ENCODE assay signal across 36 mouse cellular contexts in genomic region chr9:22075778-22076177, GRCm38 (mm10). TPM values are rescaled to one million over a fixed set of nuclear protein-coding genes. Genes with fewer than 3 reads are reported as not detected.
"Had no signal": no experiment of that assay in that cellular context is flagged by ENCODE, and none has a peak within 500 bp of the region (broad histone marks: within the 10 kb centered on the region; RNA-seq: fewer than 3 reads in every experiment).

No protein-coding gene starts in this region.

RNA-seq across cellular contexts. Expression of gene Gm49318, which starts 4.7 kb away (rescaled TPM):
- total RNA-seq: left cerebral cortex, postnatal 4 days; liver, adult 2 months; megakaryocyte progenitor cell, adult 5-6 weeks; megakaryocyte, adult 5-6 weeks; megakaryocyte-erythroid progenitor cell, adult 5-6 weeks; midbrain, postnatal 0 days; monocyte, adult 5-6 weeks had no signal
- polyA plus RNA-seq: limb, embryonic 10.5 days; limb, embryonic 11.5 days; limb, embryonic 12.5 days; limb, embryonic 13.5 days; limb, embryonic 14.5 days; limb, embryonic 15.5 days; liver, adult 2 months; liver, embryonic 11.5 days; liver, embryonic 12.5 days; liver, embryonic 13.5 days; liver, embryonic 14.5 days; liver, embryonic 15.5 days; liver, embryonic 16.5 days; liver, postnatal 0 days; lung, adult 2 months; lung, embryonic 14.5 days; lung, embryonic 15.5 days; lung, embryonic 16.5 days; lung, postnatal 0 days; macrophage; midbrain, embryonic 10.5 days; midbrain, embryonic 11.5 days; midbrain, embryonic 12.5 days; midbrain, embryonic 13.5 days; midbrain, embryonic 14.5 days; midbrain, embryonic 15.5 days; midbrain, embryonic 16.5 days; myocyte; neural tube, embryonic 11.5 days; neural tube, embryonic 12.5 days had no signal

RNA-seq across cellular contexts. Expression of gene Cnn1, which starts 23.2 kb away (rescaled TPM):
- total RNA-seq: megakaryocyte progenitor cell, adult 5-6 weeks; megakaryocyte, adult 5-6 weeks; megakaryocyte-erythroid progenitor cell, adult 5-6 weeks; monocyte, adult 5-6 weeks had no signal
- polyA plus RNA-seq: macrophage had no signal

RNA-seq across cellular contexts. Expression of gene Elavl3, which starts 24.0 kb away (rescaled TPM):
- total RNA-seq: liver, adult 2 months; megakaryocyte progenitor cell, adult 5-6 weeks; megakaryocyte, adult 5-6 weeks; megakaryocyte-erythroid progenitor cell, adult 5-6 weeks; monocyte, adult 5-6 weeks had no signal
- polyA plus RNA-seq: liver, adult 2 months; liver, postnatal 0 days; macrophage had no signal
